Comparison of ENCODE assay signal across 12 mouse cellular contexts in genomic region chr14:48012361-48013215, GRCm38 (mm10).
A peak's percentile ranks its signal among the peaks of the same experiment; 100 is the strongest.
DNase-seq lines count a peak whose midpoint lies in the region; ATAC-seq lines count a peak whose summit lies in the region.
"Had no signal": no experiment of that assay in that cellular context is flagged by ENCODE, and none has a peak within 500 bp of the region (broad histone marks: within the 10 kb centered on the region; RNA-seq: fewer than 3 reads in every experiment).

No protein-coding gene starts in this region.

- DNase-seq in adrenal gland, postnatal 10 days: peak; percentile 16
- no peak for DNase-seq in adrenal gland, adult (ENCODE audit: inconsistent age in 2 of 2, low spot score in 1 of 2)
- no peak for DNase-seq in hindbrain, embryonic 11.5 days (ENCODE audit: low spot score)
- DNase-seq in right cerebral cortex, adult 18-20 months: peak; percentile 17
- no peak for DNase-seq in right cerebral cortex, postnatal 25 days
- DNase-seq in lung, postnatal 25 days (ENCODE audit: low spot score): no peak
- DNase-seq: adrenal gland, adult 8-10 months; lung, embryonic 14.5 days had no signal

- H3K4me2 ChIP-seq in hindbrain, embryonic 15.5 days: no peak overlapping the region
- no peak overlapping the region for H3K4me2 ChIP-seq in hindbrain, embryonic 11.5 days (replicated peaks; ENCODE audit: low read depth, low read length)
- H3K4me2 ChIP-seq in neural tube, embryonic 15.5 days: no peak overlapping the region
- H3K4me2 ChIP-seq: lung, embryonic 14.5 days had no signal

- 47% methylated on average over 2 of the region's 2 CpGs for WGBS in hindbrain, embryonic 15.5 days
- WGBS in hindbrain, embryonic 11.5 days: 71% methylated on average over 2 of the region's 2 CpGs
- WGBS in neural tube, embryonic 15.5 days: 19% methylated on average over 2 of the region's 2 CpGs

- H3K4me1 ChIP-seq in hindbrain, embryonic 15.5 days (replicated peaks): peaks cover 4% of the 10 kb centered on the region; the same call in 1 of the 2 replicates
- H3K4me1 ChIP-seq in hindbrain, embryonic 11.5 days (replicated peaks; ENCODE audit: control insufficient read depth, insufficient read depth, low read length): no peaks in the 10 kb centered on the region
- H3K4me1 ChIP-seq in neural tube, embryonic 15.5 days: no peaks in the 10 kb centered on the region
- H3K4me1 ChIP-seq: limb, embryonic 10.5 days had no signal

- peak; percentile 81 for ATAC-seq in hindbrain, embryonic 15.5 days (ENCODE audit: low FRiP score, low read depth)
- no peak for ATAC-seq in hindbrain, embryonic 11.5 days (ENCODE audit: low FRiP score)
- peak; percentile 79 for ATAC-seq in neural tube, embryonic 15.5 days (ENCODE audit: low FRiP score)

- peak overlapping the region; percentile 48 for H3K27ac ChIP-seq in hindbrain, embryonic 15.5 days (replicated peaks)
- H3K27ac ChIP-seq in hindbrain, embryonic 11.5 days (ENCODE audit: low read depth, low read length): no peak overlapping the region
- peak overlapping the region; percentile 49; the same call in 1 of the 2 replicates for H3K27ac ChIP-seq in neural tube, embryonic 15.5 days (replicated peaks)
- H3K27ac ChIP-seq: limb, embryonic 10.5 days had no signal

- H3K36me3 ChIP-seq in hindbrain, embryonic 15.5 days: no peaks in the 10 kb centered on the region
- no peaks in the 10 kb centered on the region for H3K36me3 ChIP-seq in hindbrain, embryonic 11.5 days (ENCODE audit: control insufficient read depth, insufficient read depth, low read length)
- H3K36me3 ChIP-seq in neural tube, embryonic 15.5 days: no peaks in the 10 kb centered on the region
- H3K36me3 ChIP-seq: G1E; limb, embryonic 10.5 days had no signal

- no peak overlapping the region for H3K4me3 ChIP-seq in hindbrain, embryonic 15.5 days
- no peak overlapping the region for H3K4me3 ChIP-seq in hindbrain, embryonic 11.5 days (ENCODE audit: low read depth, low read length)
- no peak overlapping the region for H3K4me3 ChIP-seq in neural tube, embryonic 15.5 days (replicated peaks)
- H3K4me3 ChIP-seq: limb, embryonic 10.5 days had no signal

- H3K9ac ChIP-seq in hindbrain, embryonic 15.5 days: no peak overlapping the region
- H3K9ac ChIP-seq in hindbrain, embryonic 11.5 days (ENCODE audit: low read depth, low read length): no peak overlapping the region
- no peak overlapping the region for H3K9ac ChIP-seq in neural tube, embryonic 15.5 days (replicated peaks)
- H3K9ac ChIP-seq: lung, embryonic 14.5 days had no signal

- H3K9me3 ChIP-seq in hindbrain, embryonic 15.5 days: no peaks in the 10 kb centered on the region
- no peaks in the 10 kb centered on the region for H3K9me3 ChIP-seq in hindbrain, embryonic 11.5 days (ENCODE audit: control insufficient read depth, low read length)
- H3K9me3 ChIP-seq in neural tube, embryonic 15.5 days (replicated peaks): no peaks in the 10 kb centered on the region
- H3K9me3 ChIP-seq: G1E; limb, embryonic 10.5 days had no signal

- no peaks in the 10 kb centered on the region for H3K27me3 ChIP-seq in hindbrain, embryonic 15.5 days
- H3K27me3 ChIP-seq in hindbrain, embryonic 11.5 days (ENCODE audit: control insufficient read depth, insufficient read depth, low read length): no peaks in the 10 kb centered on the region
- no peaks in the 10 kb centered on the region for H3K27me3 ChIP-seq in neural tube, embryonic 15.5 days (replicated peaks)

Comparison
In these comparisons a context has a peak if more than half of its experiments do, and no peak if none do; other contexts are left out.
1. DNase-seq: peak in adrenal gland, postnatal 10 days (single experiment) and right cerebral cortex, adult 18-20 months (single experiment); none in adrenal gland, adult (0 of 2), hindbrain, embryonic 11.5 days (single experiment), right cerebral cortex, postnatal 25 days (single experiment) and lung, postnatal 25 days (single experiment).